Mouse (Mus musculus) lung, postnatal 0 days (tissue): ENCODE data around the gene Sparc.

Experiments
- CTCF ChIP-seq: IDR thresholded peaks from 2 replicates; pipeline ENCODE4 v1.5.1; 2016; ENCODE audit warnings: antibody characterized with exemption, mild to moderate bottlenecking
- EP300 ChIP-seq: IDR thresholded peaks from 2 replicates; pipeline ENCODE4 v1.6.1; 2016; ENCODE audit warnings: antibody characterized with exemption, mild to moderate bottlenecking, control low read depth

GRCm38 (mm10) chr11:55415036-55415704, 7.8 kb downstream of the Sparc start:
- TF ChIP-seq CTCF (no peak), EP300 (no peak)
